Mouse (Mus musculus): Measurements from ENCODE around the gene F8. TPM values are rescaled to one million over a fixed set of nuclear protein-coding genes. Genes with fewer than 3 reads are reported as not detected.
"Not testable (repeated sequence)": the region's sequence is repeated elsewhere in the genome, so short reads cannot be mapped to it uniquely, and the experiment has no call there.

F8 gene
- polyA plus RNA-seq, 1 experiment from 2014 or later: 0.95 TPM

DNA sequence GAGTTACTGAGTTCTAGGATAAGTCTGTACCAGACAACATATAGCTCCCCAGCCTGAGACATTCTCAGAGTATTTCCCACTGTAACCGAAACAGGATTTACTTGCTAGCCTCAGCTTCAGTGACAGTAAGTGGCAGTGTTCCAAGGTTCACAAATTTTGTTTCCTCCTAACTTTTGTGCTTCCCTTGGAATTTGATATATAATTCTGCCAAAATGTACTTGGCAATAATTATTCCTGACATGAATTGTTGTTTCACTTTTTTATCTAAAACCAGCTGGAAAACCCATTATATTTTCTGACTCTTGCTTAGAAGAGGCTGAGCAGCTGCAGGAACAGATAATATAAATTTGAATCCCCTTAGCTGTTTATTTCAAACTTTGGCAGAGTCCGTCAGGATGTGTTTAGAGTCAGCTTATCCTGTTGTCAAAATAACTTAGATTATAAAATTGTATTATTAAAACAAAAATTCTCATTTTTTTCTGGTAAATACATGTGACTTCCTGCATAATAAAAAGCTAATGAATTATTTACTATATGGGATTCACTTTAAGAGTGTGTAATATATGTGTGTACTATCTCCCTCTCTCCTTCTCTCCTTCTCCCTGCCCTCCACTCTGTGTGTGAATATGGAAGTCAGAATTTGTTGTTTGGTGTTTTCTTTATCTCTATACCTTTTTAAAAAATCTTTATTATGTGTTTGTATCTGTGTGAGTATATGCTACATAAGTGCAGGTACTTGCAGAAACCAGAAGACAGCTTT is 9.6 kb downstream of the F8 start:
- Histone ChIP-seq H3K27ac (ENCODE audit: low read length) (no peak overlapping the region; the same call in 1 of the 2 replicates), H3K9ac (ENCODE audit: low read length) (no peak overlapping the region), H3K27me3 (ENCODE audit: control insufficient read depth, insufficient read depth, low read length) (no peaks in the 10 kb centered on the region), H3K4me2 (ENCODE audit: low read depth, low read length) (no peak overlapping the region), H3K4me1 (ENCODE audit: control insufficient read depth, insufficient read depth, low read length) (peaks cover 3% of the 10 kb centered on the region; the same call in 1 of the 2 replicates), H3K9me3 (replicated peaks; ENCODE audit: control insufficient read depth, low read length) (no peaks in the 10 kb centered on the region), H3K4me3 (ENCODE audit: low read length) (no peak overlapping the region), H3K36me3 (ENCODE audit: control insufficient read depth, insufficient read depth) (no peaks in the 10 kb centered on the region)
- 53% methylated on average over 2 of the region's 2 CpGs for WGBS
- peak; percentile 45; the same call in 1 of the 2 replicates for ATAC-seq (replicated peaks; ENCODE audit: extremely low read depth, insufficient read depth, low FRiP score)

DNA sequence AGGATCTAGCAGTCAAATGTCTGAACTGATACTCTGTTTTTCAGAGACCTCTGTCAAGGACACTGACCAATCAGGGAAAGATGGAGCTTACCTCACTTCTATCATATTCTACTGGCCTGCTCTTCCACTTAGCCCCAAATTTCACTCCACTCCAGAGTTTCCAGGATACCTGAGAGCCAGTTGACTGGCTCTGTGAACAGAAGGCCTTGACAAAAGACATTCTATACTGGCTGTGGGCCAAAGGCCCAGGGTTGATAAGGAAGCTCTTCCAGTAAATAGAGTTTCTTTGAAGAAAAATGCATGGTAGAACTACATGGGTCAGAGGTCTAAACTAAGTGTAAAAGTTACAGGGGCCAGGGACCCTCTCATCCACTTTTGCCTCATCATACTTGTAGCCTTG is 12.2 kb downstream of the F8 start:
- Histone ChIP-seq H3K36me3 (ENCODE audit: control insufficient read depth, insufficient read depth) (no peaks in the 10 kb centered on the region), H3K4me2 (ENCODE audit: low read depth, low read length) (no peak overlapping the region), H3K9me3 (replicated peaks; ENCODE audit: control insufficient read depth, low read length) (no peaks in the 10 kb centered on the region), H3K27me3 (ENCODE audit: control insufficient read depth, insufficient read depth, low read length) (no peaks in the 10 kb centered on the region), H3K4me1 (ENCODE audit: control insufficient read depth, insufficient read depth, low read length) (peaks cover 3% of the 10 kb centered on the region; the same call in 1 of the 2 replicates), H3K9ac (ENCODE audit: low read length) (no peak overlapping the region), H3K27ac (ENCODE audit: low read length) (no peak overlapping the region), H3K4me3 (ENCODE audit: low read length) (no peak overlapping the region)
- ATAC-seq (replicated peaks; ENCODE audit: extremely low read depth, insufficient read depth, low FRiP score): peak; percentile 60; the same call in 1 of the 2 replicates

DNA sequence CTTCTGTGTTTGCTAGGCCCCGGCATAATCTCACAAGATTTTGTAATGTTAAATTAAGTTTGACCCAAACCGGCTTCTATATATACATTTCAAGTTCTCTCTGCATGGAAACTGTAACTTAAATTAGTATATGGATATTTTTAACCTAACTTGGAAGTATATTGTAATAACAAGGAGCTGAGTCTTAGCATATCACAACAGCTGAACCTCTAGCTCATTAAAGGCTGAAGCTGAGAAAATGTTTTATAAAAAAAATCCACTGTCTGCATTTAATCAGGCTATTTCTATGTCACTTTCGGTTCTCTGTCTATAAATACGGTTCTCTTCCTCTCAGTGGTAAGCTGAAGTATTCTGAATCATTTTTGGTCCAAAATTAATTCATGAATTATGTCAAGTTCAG is 58.9 kb downstream of the F8 start:
- no peaks in the 10 kb centered on the region for H3K9me3 ChIP-seq (replicated peaks; ENCODE audit: control insufficient read depth, low read length)
- H3K9ac ChIP-seq (ENCODE audit: low read length): no peak overlapping the region
- no peak overlapping the region for H3K4me3 ChIP-seq (ENCODE audit: low read length)
- H3K27ac ChIP-seq (ENCODE audit: low read length): no peak overlapping the region
- ATAC-seq (replicated peaks; ENCODE audit: extremely low read depth, insufficient read depth, low FRiP score): no peak
- H3K27me3 ChIP-seq (ENCODE audit: control insufficient read depth, insufficient read depth, low read length): no peaks in the 10 kb centered on the region
- 89% methylated on average over 4 of the region's 4 CpGs for WGBS
- H3K4me1 ChIP-seq (ENCODE audit: control insufficient read depth, insufficient read depth, low read length): no peaks in the 10 kb centered on the region
- no peaks in the 10 kb centered on the region for H3K36me3 ChIP-seq (ENCODE audit: control insufficient read depth, insufficient read depth)
- H3K4me2 ChIP-seq (ENCODE audit: low read depth, low read length): no peak overlapping the region

DNA sequence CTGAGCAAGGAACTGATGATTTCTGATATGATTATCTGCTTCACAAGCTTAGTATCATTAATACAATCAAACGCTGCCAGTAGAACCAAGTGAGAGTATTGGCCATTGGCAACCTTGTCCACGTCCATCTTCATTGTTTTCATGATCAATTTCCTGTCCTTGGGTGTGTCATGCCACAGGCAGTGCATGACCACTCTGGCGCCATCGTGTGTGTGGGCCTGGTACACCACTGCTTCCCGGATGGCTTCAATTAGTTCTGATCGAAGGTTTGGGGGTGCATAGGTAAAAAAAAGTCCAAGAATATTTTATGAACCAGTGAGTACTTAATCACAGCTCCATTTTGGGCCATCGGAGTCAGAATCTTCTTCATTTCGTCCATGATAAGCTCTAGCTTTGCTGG is 110.7 kb downstream of the F8 start:
- WGBS: 65% methylated on average over 8 of the region's 8 CpGs
- no peak overlapping the region for H3K27ac ChIP-seq (ENCODE audit: low read length)
- no peak overlapping the region for H3K4me2 ChIP-seq (ENCODE audit: low read depth, low read length)
- H3K4me3 ChIP-seq (ENCODE audit: low read length): no peak overlapping the region
- ATAC-seq (replicated peaks; ENCODE audit: extremely low read depth, insufficient read depth, low FRiP score): no peak
- H3K9me3 ChIP-seq (replicated peaks; ENCODE audit: control insufficient read depth, low read length): no peaks in the 10 kb centered on the region
- H3K9ac ChIP-seq (ENCODE audit: low read length): no peak overlapping the region
- H3K4me1 ChIP-seq (ENCODE audit: control insufficient read depth, insufficient read depth, low read length): no peaks in the 10 kb centered on the region
- H3K36me3 ChIP-seq (ENCODE audit: control insufficient read depth, insufficient read depth): no peaks in the 10 kb centered on the region
- no peaks in the 10 kb centered on the region for H3K27me3 ChIP-seq (ENCODE audit: control insufficient read depth, insufficient read depth, low read length)

DNA sequence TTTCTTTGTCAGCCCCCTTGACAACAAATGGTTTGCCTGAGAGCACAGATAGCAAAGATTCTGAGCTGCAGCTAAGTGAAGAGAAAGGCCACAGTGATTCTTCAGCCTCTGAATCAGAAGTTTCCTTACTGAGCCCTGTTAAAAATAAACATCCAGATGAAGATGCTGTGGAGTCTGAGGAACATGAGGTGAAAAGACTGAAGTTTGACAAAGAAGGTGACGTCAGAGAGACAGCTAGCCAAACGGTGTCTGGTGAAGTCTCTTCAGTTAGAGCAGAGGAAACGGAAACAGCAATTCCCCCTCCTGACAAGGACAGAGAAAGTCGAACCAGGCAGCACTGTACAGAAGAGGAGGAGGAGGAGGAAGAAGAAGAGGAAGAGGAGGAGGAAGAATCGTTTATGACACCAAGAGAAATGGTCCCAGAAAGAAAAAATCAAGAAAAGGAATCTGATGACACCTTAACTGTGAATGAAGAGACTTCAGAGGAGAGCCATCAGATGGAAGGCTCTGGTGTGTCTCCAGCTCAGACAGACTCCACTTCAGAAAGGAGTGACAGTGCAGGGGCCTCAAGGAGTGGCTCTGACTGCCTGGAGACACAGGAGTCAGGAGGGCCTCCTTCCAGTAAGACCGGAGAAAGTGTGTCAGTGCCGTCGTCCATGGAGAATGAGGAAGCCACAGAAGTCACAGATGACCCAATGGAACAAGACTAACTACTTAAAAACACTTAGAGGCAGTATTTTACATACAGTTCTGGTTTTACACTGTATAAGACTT is 148.6 kb downstream of the F8 start:
- H3K4me3 ChIP-seq (ENCODE audit: low read length); H3K4me2 ChIP-seq (ENCODE audit: low read depth, low read length); H3K9me3 ChIP-seq (replicated peaks; ENCODE audit: control insufficient read depth, low read length); H3K36me3 ChIP-seq (ENCODE audit: control insufficient read depth, insufficient read depth); H3K27ac ChIP-seq (ENCODE audit: low read length); H3K4me1 ChIP-seq (ENCODE audit: control insufficient read depth, insufficient read depth, low read length); H3K9ac ChIP-seq (ENCODE audit: low read length); H3K27me3 ChIP-seq (ENCODE audit: control insufficient read depth, insufficient read depth, low read length); ATAC-seq (replicated peaks; ENCODE audit: extremely low read depth, insufficient read depth, low FRiP score): not testable (repeated sequence)
- WGBS: 23% methylated on average over 8 of the region's 8 CpGs

DNA sequence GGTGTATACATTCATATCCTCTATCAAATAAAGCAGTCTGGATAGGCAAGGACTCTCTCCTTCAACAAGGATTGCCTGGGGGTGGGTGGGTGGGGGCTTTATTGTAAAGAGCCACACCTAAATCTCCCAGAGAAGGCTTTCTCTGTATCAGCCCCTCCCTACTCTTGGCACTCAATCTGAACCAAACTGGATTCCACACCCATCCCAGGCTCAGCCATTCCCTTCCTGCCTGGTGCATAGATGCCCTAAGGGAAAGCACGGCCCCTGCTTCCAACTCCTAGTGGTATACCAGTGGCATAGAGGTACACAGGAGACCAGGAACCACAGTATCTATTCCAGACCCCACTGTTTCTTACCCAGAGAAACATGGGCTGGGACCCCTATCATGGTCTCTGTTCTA is 151.0 kb downstream of the F8 start:
- Histone ChIP-seq H3K9ac (ENCODE audit: low read length) (no peak overlapping the region), H3K4me3 (ENCODE audit: low read length) (no peak overlapping the region), H3K27ac (ENCODE audit: low read length) (no peak overlapping the region), H3K4me1 (ENCODE audit: control insufficient read depth, insufficient read depth, low read length) (no peaks in the 10 kb centered on the region), H3K27me3 (ENCODE audit: control insufficient read depth, insufficient read depth, low read length) (no peaks in the 10 kb centered on the region), H3K9me3 (replicated peaks; ENCODE audit: control insufficient read depth, low read length) (no peaks in the 10 kb centered on the region), H3K4me2 (ENCODE audit: low read depth, low read length) (no peak overlapping the region), H3K36me3 (ENCODE audit: control insufficient read depth, insufficient read depth) (no peaks in the 10 kb centered on the region)
- no peak for ATAC-seq (replicated peaks; ENCODE audit: extremely low read depth, insufficient read depth, low FRiP score)
- 80% methylated on average over 1 of the region's 1 CpGs for WGBS

DNA sequence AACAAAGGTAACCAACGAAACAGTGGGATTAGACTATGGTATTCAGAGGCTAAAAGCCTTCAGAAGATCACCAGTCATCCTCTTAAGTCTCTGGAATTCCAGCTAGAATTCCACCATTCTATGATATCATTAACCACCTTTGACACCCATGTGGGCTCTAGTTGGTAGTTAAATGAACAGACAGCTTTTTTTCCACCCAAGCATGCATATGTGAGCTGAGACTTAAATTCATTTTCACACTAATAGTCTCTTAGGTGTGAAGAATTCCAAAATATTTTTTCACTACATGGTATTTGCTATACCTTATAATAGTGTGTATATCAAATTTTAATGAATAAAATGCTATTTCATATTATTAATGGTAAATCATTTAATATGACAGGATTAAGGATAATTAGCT is 218.7 kb downstream of the F8 start, which contains the start of gene Smim9:
Smim9 (minus strand) TSS at position 101 of the 400 bp plus-strand sequence.
- H3K27me3 ChIP-seq (ENCODE audit: control insufficient read depth, insufficient read depth, low read length): no peaks in the 10 kb centered on the region
- no peaks in the 10 kb centered on the region for H3K36me3 ChIP-seq (ENCODE audit: control insufficient read depth, insufficient read depth)
- 73% methylated on average over 1 of the region's 1 CpGs for WGBS
- H3K27ac ChIP-seq (ENCODE audit: low read length): no peak within 1 kb of the TSS
- no peak within 1 kb of the TSS for H3K9ac ChIP-seq (ENCODE audit: low read length)
- no peaks in the 10 kb centered on the region for H3K4me1 ChIP-seq (ENCODE audit: control insufficient read depth, insufficient read depth, low read length)
- no peak within 1 kb of the TSS for H3K4me2 ChIP-seq (ENCODE audit: low read depth, low read length)
- ATAC-seq (replicated peaks; ENCODE audit: extremely low read depth, insufficient read depth, low FRiP score): no peak
- H3K4me3 ChIP-seq (ENCODE audit: low read length): no peak within 1 kb of the TSS
- no peaks in the 10 kb centered on the region for H3K9me3 ChIP-seq (replicated peaks; ENCODE audit: control insufficient read depth, low read length)

DNA sequence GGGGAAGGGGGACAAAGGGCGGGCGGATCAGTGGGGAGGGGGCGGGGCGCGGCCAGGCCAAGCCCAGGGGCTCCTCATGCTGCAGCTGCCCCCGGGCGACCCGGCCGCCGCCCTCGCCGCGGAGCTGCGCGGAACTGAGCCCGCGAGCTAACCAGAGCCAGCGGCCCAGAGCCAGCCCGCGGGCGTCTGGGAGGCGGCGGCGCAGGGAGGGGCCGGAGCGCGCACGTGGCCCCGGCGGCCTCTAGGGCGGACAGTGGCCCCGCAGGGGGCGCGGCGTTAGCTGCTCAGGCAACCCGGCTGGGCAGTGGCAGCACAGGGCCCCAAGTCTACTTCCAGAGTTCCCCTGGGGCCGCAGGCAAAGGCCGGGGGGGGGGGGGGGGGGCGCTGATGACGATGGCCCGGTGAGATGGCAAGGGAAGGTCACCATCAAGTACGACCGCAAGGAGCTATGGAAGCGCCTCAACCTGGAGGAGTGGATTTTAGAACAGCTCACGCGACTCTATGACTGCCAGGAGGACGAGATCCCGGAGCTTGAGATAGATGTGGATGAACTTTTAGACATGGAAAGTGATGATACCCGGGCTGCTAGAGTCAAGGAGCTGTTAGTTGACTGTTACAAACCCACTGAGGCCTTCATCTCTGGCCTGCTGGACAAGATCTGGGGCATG is 226.7 kb downstream of the F8 start:
- Histone ChIP-seq H3K36me3 (ENCODE audit: control insufficient read depth, insufficient read depth) (no peaks in the 10 kb centered on the region), H3K4me3 (ENCODE audit: low read length) (peak overlapping the region; percentile 54), H3K4me1 (ENCODE audit: control insufficient read depth, insufficient read depth, low read length) (no peaks in the 10 kb centered on the region), H3K27ac (ENCODE audit: low read length) (no peak overlapping the region), H3K4me2 (ENCODE audit: low read depth, low read length) (peak overlapping the region; percentile 70), H3K27me3 (ENCODE audit: control insufficient read depth, insufficient read depth, low read length) (no peaks in the 10 kb centered on the region), H3K9ac (ENCODE audit: low read length) (peak overlapping the region; percentile 63), H3K9me3 (replicated peaks; ENCODE audit: control insufficient read depth, low read length) (no peaks in the 10 kb centered on the region)
- WGBS: 12% methylated on average over 38 of the region's 49 CpGs
- ATAC-seq (replicated peaks; ENCODE audit: extremely low read depth, insufficient read depth, low FRiP score): peak; percentile 65; the same call in 1 of the 2 replicates

DNA sequence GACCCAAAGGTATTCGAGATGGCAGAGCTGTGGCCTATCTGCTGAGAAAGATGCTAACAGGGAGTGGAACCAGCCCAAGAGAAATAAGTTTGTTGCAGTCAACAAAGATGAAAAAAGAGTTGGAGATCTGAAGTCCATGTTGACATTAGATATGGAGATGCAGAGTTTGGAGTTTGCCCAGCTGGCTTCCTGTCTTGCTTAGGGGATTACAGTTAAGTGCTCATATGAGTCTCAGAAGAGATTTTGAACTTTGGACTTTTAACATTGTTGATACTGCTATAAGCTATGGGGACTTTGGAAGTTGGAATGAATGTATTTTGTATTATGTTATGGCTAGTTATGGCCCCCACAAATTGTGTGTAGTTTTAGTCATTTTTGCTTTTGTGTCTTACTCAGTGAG is 230.2 kb downstream of the F8 start:
- Histone ChIP-seq H3K36me3 (ENCODE audit: control insufficient read depth, insufficient read depth) (no peaks in the 10 kb centered on the region), H3K27ac (ENCODE audit: low read length) (no peak overlapping the region), H3K4me1 (ENCODE audit: control insufficient read depth, insufficient read depth, low read length) (no peaks in the 10 kb centered on the region), H3K9ac (ENCODE audit: low read length) (no peak overlapping the region), H3K27me3 (ENCODE audit: control insufficient read depth, insufficient read depth, low read length) (no peaks in the 10 kb centered on the region), H3K4me3 (ENCODE audit: low read length) (no peak overlapping the region), H3K4me2 (ENCODE audit: low read depth, low read length) (no peak overlapping the region), H3K9me3 (replicated peaks; ENCODE audit: control insufficient read depth, low read length) (no peaks in the 10 kb centered on the region)
- 41% methylated on average over 1 of the region's 1 CpGs for WGBS
- no peak for ATAC-seq (replicated peaks; ENCODE audit: extremely low read depth, insufficient read depth, low FRiP score)
